Mouse (Mus musculus): ENCODE measurements at regions not wholly inside any gene's neighbourhood (a gene's known extent, or its start where the extent isn't known, plus 50 kb on each side); places are given as distances from the start of the nearest gene placed in this dataset.

GRCm38 (mm10) chr8:8826801-8827200, 136.5 kb upstream of the Arglu1 start:
- no peak for ATAC-seq (ENCODE audit: insufficient number of reproducible peaks, insufficient read depth, low FRiP score, low TSS enrichment, low read depth)
- Histone ChIP-seq H3K27ac (no peak overlapping the region), H3K36me3 (no peaks in the 10 kb centered on the region), H3K9me3 (no peaks in the 10 kb centered on the region), H3K4me1 (replicated peaks) (peaks cover 10% of the 10 kb centered on the region; the same call in 1 of the 2 replicates), H3K4me3 (replicated peaks) (no peak overlapping the region), H3K27me3 (no peaks in the 10 kb centered on the region), H3K4me2 (no peak overlapping the region), H3K9ac (replicated peaks) (no peak overlapping the region)
- WGBS: 78% methylated on average over 9 of the region's 9 CpGs

GRCm38 (mm10) chr8:8824886-8825285, 134.6 kb upstream of the Arglu1 start:
- Histone ChIP-seq H3K27me3 (no peaks in the 10 kb centered on the region), H3K4me1 (replicated peaks) (peaks cover 10% of the 10 kb centered on the region; the same call in 1 of the 2 replicates), H3K27ac (no peak overlapping the region), H3K4me2 (no peak overlapping the region), H3K9me3 (no peaks in the 10 kb centered on the region), H3K4me3 (replicated peaks) (no peak overlapping the region), H3K9ac (replicated peaks) (no peak overlapping the region), H3K36me3 (no peaks in the 10 kb centered on the region)
- WGBS: 70% methylated on average over 5 of the region's 5 CpGs
- ATAC-seq (ENCODE audit: insufficient number of reproducible peaks, insufficient read depth, low FRiP score, low TSS enrichment, low read depth): no peak

DNA sequence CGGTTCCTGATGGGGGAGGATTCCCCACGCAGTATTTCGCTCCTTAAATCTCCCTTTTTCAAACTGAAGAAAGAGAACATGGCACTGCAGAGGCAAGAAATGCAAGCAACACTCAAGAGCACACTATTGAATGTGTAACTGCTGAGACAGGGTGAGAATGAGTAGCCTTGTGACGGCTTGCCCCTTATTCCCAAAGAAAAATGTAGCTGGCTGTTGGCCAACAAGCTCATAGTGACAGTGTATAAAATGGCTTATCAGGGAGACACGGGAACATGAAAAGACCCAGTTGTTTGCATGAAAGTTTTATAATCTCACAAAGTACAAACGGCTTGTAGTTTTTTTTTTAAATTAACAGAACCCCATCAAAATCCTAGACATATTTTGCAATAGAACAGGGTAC, 130.8 kb upstream of the Arglu1 start:
- WGBS: 64% methylated on average over 6 of the region's 6 CpGs
- Histone ChIP-seq H3K27me3 (no peaks in the 10 kb centered on the region), H3K4me3 (replicated peaks) (no peak overlapping the region), H3K9me3 (no peaks in the 10 kb centered on the region), H3K27ac (no peak overlapping the region), H3K9ac (replicated peaks) (no peak overlapping the region), H3K4me1 (replicated peaks) (no peaks in the 10 kb centered on the region), H3K4me2 (no peak overlapping the region), H3K36me3 (no peaks in the 10 kb centered on the region)
- no peak for ATAC-seq (ENCODE audit: insufficient number of reproducible peaks, insufficient read depth, low FRiP score, low TSS enrichment, low read depth)

- Histone ChIP-seq H3K4me3 (replicated peaks) (no peak overlapping the region), H3K9ac (replicated peaks) (no peak overlapping the region), H3K4me2 (no peak overlapping the region), H3K4me1 (replicated peaks) (no peaks in the 10 kb centered on the region), H3K27me3 (no peaks in the 10 kb centered on the region), H3K36me3 (no peaks in the 10 kb centered on the region), H3K9me3 (no peaks in the 10 kb centered on the region), H3K27ac (no peak overlapping the region)
- 82% methylated on average over 6 of the region's 6 CpGs for WGBS
- ATAC-seq (ENCODE audit: insufficient number of reproducible peaks, insufficient read depth, low FRiP score, low TSS enrichment, low read depth): no peak
These were observed 130.3 kb upstream of the Arglu1 start for GRCm38 (mm10) chr8:8820614-8821013.

DNA sequence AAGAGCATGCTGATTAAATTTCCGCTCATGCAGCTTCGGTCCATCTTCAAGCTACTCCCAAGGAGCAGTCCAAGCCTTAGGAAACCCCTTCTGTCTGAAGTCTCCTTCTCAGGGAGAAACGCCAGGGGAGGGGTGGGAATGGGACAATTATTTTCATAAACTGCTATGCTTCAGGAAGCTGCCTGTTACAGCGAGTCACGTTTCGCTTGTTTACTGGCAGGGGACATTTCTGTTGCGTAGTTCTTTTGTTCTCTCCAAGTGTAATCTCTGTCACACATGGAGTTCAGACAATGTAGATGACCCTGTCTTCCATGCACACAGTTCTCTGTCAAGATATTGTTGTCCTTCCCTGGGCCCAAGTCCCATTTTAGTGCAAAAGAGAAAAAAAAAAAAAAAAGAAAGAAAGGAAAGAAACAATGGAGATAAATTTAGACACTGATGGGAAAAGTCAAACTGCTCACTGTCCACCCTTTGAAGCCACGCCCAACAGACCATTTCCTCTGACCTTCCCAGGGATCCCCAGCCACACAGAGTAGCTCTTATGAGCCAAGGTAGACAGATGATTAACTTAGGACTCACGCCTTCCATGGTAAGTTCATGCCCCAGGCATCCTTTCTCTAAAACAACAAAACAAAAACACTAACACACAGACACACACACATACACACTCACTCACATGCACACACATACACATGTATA, 129.1 kb upstream of the Arglu1 start:
- no peaks in the 10 kb centered on the region for H3K4me1 ChIP-seq (replicated peaks)
- no peak overlapping the region for H3K27ac ChIP-seq
- no peak overlapping the region for H3K4me2 ChIP-seq
- no peaks in the 10 kb centered on the region for H3K36me3 ChIP-seq
- no peak overlapping the region for H3K4me3 ChIP-seq (replicated peaks)
- ATAC-seq (ENCODE audit: insufficient number of reproducible peaks, insufficient read depth, low FRiP score, low TSS enrichment, low read depth): no peak
- no peaks in the 10 kb centered on the region for H3K9me3 ChIP-seq
- no peaks in the 10 kb centered on the region for H3K27me3 ChIP-seq
- 86% methylated on average over 9 of the region's 9 CpGs for WGBS
- H3K9ac ChIP-seq (replicated peaks): no peak overlapping the region

GRCm38 (mm10) chr8:8812807-8813167, 122.5 kb upstream of the Arglu1 start:
- no peak for ATAC-seq (ENCODE audit: insufficient number of reproducible peaks, insufficient read depth, low FRiP score, low TSS enrichment, low read depth)
- H3K9me3 ChIP-seq: no peaks in the 10 kb centered on the region
- no peak overlapping the region for H3K4me3 ChIP-seq (replicated peaks)
- H3K4me1 ChIP-seq (replicated peaks): peaks cover 13% of the 10 kb centered on the region
- no peak overlapping the region for H3K9ac ChIP-seq (replicated peaks)
- 90% methylated on average over 5 of the region's 5 CpGs for WGBS
- no peak overlapping the region for H3K4me2 ChIP-seq
- no peak overlapping the region for H3K27ac ChIP-seq
- no peaks in the 10 kb centered on the region for H3K27me3 ChIP-seq
- H3K36me3 ChIP-seq: no peaks in the 10 kb centered on the region

- Histone ChIP-seq H3K4me2 (no peak overlapping the region), H3K27me3 (no peaks in the 10 kb centered on the region), H3K36me3 (no peaks in the 10 kb centered on the region), H3K9me3 (no peaks in the 10 kb centered on the region), H3K4me3 (replicated peaks) (no peak overlapping the region), H3K27ac (no peak overlapping the region), H3K4me1 (replicated peaks) (peaks cover 13% of the 10 kb centered on the region), H3K9ac (replicated peaks) (no peak overlapping the region)
- ATAC-seq (ENCODE audit: insufficient number of reproducible peaks, insufficient read depth, low FRiP score, low TSS enrichment, low read depth): no peak
- 58% methylated on average over 21 of the region's 21 CpGs for WGBS
These were observed 121.9 kb upstream of the Arglu1 start for GRCm38 (mm10) chr8:8812051-8812806.

DNA sequence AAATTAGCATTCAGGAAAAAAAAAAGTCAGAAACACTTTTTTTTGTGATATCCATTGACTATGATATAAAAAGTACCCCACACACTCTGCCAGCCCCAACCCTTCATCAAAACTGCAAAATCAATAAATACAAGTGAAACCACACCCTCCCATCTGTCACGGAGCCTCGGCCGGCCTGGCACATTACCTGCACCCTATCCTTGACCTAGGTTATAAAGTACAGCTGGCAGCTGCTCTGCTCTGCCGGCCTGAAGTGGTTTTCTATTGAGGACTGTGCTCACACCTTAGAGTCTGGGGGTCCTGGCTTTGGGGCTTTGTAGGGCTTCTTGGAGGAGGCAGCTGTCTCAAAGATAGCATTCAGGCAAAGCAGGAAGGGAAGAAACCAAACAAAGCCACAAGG, 120.6 kb upstream of the Arglu1 start:
- no peak overlapping the region for H3K27ac ChIP-seq
- WGBS: 17% methylated on average over 4 of the region's 4 CpGs

GRCm38 (mm10) chr8:8809835-8810439, 119.6 kb upstream of the Arglu1 start:
- ATAC-seq (ENCODE audit: insufficient number of reproducible peaks, insufficient read depth, low FRiP score, low TSS enrichment, low read depth): no peak
- Histone ChIP-seq H3K4me1 (replicated peaks) (peaks cover 13% of the 10 kb centered on the region), H3K36me3 (no peaks in the 10 kb centered on the region), H3K27me3 (no peaks in the 10 kb centered on the region), H3K27ac (no peak overlapping the region), H3K9me3 (no peaks in the 10 kb centered on the region), H3K4me2 (no peak overlapping the region), H3K4me3 (replicated peaks) (no peak overlapping the region), H3K9ac (replicated peaks) (no peak overlapping the region)
- WGBS: 52% methylated on average over 9 of the region's 9 CpGs

More for the DNA sequence above, 120.6 kb upstream of the Arglu1 start:
- no peaks in the 10 kb centered on the region for H3K9me3 ChIP-seq
- H3K36me3 ChIP-seq: no peaks in the 10 kb centered on the region
- no peak overlapping the region for H3K9ac ChIP-seq (replicated peaks)
- ATAC-seq (ENCODE audit: insufficient number of reproducible peaks, insufficient read depth, low FRiP score, low TSS enrichment, low read depth): no peak
- no peak overlapping the region for H3K4me3 ChIP-seq (replicated peaks)
- no peak overlapping the region for H3K4me2 ChIP-seq
- peaks cover 13% of the 10 kb centered on the region for H3K4me1 ChIP-seq (replicated peaks)
- no peaks in the 10 kb centered on the region for H3K27me3 ChIP-seq

DNA sequence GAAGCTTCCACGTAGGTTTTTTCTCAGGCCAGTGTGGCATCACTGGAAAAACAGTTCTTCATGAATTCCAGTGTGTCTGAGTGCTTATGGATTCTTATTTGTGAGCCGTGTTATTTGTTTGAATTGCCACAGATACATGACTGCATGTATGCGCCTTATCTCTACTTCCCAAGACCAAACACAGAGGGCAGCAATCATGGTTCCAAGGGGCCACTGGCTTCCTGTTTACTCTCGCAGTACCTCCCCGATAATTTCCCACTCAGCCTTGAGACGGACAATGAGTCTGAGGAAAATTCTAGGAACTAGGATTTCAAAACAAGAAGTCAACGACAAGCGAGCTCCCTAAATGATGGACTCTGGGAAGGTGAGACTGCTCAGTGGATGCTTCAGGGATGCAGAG, 119.0 kb upstream of the Arglu1 start:
- Histone ChIP-seq H3K9me3 (no peaks in the 10 kb centered on the region), H3K9ac (replicated peaks) (no peak overlapping the region), H3K27me3 (no peaks in the 10 kb centered on the region), H3K4me3 (replicated peaks) (no peak overlapping the region), H3K4me2 (no peak overlapping the region), H3K4me1 (replicated peaks) (peaks cover 13% of the 10 kb centered on the region), H3K36me3 (no peaks in the 10 kb centered on the region), H3K27ac (no peak overlapping the region)
- WGBS: 88% methylated on average over 8 of the region's 8 CpGs
- no peak for ATAC-seq (ENCODE audit: insufficient number of reproducible peaks, insufficient read depth, low FRiP score, low TSS enrichment, low read depth)

DNA sequence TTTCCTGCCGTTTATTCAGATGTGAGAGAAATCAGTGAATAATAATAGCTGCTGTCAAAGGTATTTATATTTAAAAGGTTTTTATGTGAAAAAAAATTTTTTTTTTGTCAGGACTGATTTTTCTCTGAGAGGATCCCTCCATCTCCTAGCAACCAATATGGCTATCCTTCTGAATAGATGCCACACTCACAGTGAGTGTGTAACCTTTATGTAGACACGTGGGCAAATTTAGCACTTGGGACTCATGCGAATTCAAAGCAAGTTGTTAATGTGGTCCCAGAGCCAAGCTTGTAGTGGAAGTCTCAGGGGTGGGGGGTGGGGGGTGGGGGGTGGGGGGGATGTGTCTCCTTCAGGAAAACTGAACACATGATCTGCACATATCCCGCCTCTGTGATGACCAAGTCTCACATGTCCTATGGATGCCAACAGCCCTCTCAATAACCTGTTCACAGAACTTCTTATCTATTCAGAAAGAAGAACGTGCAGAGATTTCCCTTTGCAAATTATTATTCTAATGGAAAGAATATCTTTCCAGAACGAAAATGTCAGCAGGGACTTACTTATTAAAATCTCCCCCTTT, 112.5 kb upstream of the Arglu1 start:
- no peak overlapping the region for H3K27ac ChIP-seq

More for the DNA sequence above, 112.5 kb upstream of the Arglu1 start:
- no peak overlapping the region for H3K4me3 ChIP-seq (replicated peaks)
- H3K27me3 ChIP-seq: no peaks in the 10 kb centered on the region
- H3K36me3 ChIP-seq: no peaks in the 10 kb centered on the region
- H3K9ac ChIP-seq (replicated peaks): no peak overlapping the region
- 73% methylated on average over 6 of the region's 6 CpGs for WGBS
- H3K9me3 ChIP-seq: no peaks in the 10 kb centered on the region
- no peak overlapping the region for H3K4me2 ChIP-seq
- H3K4me1 ChIP-seq (replicated peaks): peaks cover 7% of the 10 kb centered on the region; the same call in 1 of the 2 replicates
- no peak for ATAC-seq (ENCODE audit: insufficient number of reproducible peaks, insufficient read depth, low FRiP score, low TSS enrichment, low read depth)
